Mouse (Mus musculus) forebrain, embryonic 14.5 days (tissue): ENCODE results near the gene Ndufb4. TPM values are rescaled to one million over a fixed set of nuclear protein-coding genes. Genes with fewer than 3 reads are reported as not detected.

Experiments
- ATAC-seq: fragments of 200-750 bp; cut with Nextera tagmentation; 2 replicates; pipeline ENCODE4 v1.8.0; 2017; ENCODE audit warnings: mild to moderate bottlenecking, moderate library complexity
- DNase-seq: peaks from one replicate; pipeline ENCODE4 v3.0.0-alpha.2; 2015; ENCODE audit warnings: low spot score
- H3K27ac ChIP-seq: fragments of 300-500 bp; sonication (generic); 2 replicates; pipeline ENCODE4 v1.5.1; 2014; ENCODE audit warnings: low read depth, mild to moderate bottlenecking, control low read depth, low read length, moderate library complexity
- H3K27me3 ChIP-seq: fragments of 300-500 bp; sonication (generic); replicated peaks from 2 replicates; pipeline ENCODE4 v1.6.1; 2014; ENCODE audit warnings: low read length, control low read depth, mixed read lengths; ENCODE audit not compliant: control insufficient read depth, insufficient read depth
- H3K36me3 ChIP-seq: fragments of 300-500 bp; sonication (generic); 2 replicates; pipeline ENCODE4 v1.6.1; 2014; ENCODE audit warnings: low read length, control low read depth; ENCODE audit not compliant: control insufficient read depth, insufficient read depth
- H3K4me1 ChIP-seq: fragments of 300-500 bp; sonication (generic); 2 replicates; pipeline ENCODE4 v1.6.1; 2014; ENCODE audit warnings: antibody characterized with exemption, low read length, control low read depth; ENCODE audit not compliant: control insufficient read depth, insufficient read depth
- H3K4me2 ChIP-seq: fragments of 300-500 bp; sonication (generic); 2 replicates; pipeline ENCODE4 v1.6.1; 2014; ENCODE audit warnings: mild to moderate bottlenecking, control low read depth, low read length
- H3K4me3 ChIP-seq: fragments of 300-500 bp; sonication (generic); 2 replicates; pipeline ENCODE4 v1.5.1; 2014; ENCODE audit warnings: low read depth, low read length, control low read depth
- H3K9ac ChIP-seq: fragments of 300-500 bp; sonication (generic); 2 replicates; pipeline ENCODE4 v1.6.1; 2014; ENCODE audit warnings: mild to moderate bottlenecking, low read length, control low read depth, moderate library complexity
- H3K9me3 ChIP-seq: fragments of 300-500 bp; sonication (generic); replicated peaks from 2 replicates; pipeline ENCODE4 v1.6.1; 2016; ENCODE audit warnings: low read length, control low read depth, mixed read lengths; ENCODE audit not compliant: control insufficient read depth
- WGBS: fragments of 180-500 bp; shearing (Covaris S2); extraction: QIAGEN DNeasy Blood & Tissue Kit; methylation state at CpG from one replicate; pipeline ENCODE4 v1.1.7; 2014; 5-methylcytosine and 5-hydroxymethylcytosine counted together
- polyA plus RNA-seq: library from polyadenylated mRNA; unstranded; fragments of >200 nt; fragmentation: Nextera tagmentation; extraction: Ambion mirVana; gene quantifications from 2 replicates; pipeline ENCODE4 v1.2.1, GENCODE M21; 2014

Ndufb4 gene
- polyA plus RNA-seq, 1 experiment from 2014 or later = 71.1 TPM

DNA sequence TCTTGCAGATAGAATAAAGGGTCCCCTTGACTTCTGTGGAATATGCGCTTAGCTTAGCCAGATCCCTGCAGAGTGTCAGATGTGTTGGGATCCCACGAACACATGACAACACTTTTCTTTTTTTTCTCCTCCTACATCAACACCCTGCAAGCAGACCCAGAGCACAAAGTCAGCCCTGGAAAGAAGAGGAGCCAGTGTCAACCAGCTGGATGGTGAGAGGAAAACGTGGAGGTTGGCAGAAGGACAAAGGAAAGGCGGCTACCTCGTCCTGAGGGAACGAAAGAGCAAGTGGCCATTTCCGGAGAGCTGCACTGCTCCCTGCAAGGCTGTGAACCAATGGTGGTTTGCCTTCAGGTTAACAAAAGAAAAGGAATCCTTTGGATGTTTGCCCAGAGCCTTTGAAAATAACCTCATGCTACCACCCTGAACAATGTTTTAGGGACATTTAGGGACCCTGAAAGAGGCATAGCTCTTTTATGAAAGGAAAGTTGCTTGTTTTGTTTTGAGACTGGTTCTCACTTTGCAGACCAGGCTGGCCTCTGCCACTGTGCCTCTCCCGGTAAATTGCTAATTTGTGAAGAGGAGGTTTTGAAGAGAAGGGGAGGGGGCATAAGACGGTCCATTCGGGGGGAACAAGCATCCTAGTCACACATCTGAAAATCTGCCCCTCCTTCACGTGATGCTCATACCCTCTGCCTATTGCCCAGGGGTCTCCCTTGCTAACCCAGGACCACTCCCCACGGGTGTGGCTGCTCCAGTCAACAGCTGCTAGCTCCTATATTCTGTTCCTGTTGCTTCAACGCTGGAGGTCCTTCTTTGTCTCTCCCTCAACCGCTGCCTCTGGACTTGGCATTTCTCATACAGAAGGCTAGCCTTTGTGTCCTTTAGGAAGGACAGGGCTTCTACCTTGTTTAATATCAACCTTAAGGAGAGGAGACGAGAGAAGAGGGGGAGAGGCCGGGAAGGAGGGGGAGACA is 29.2 kb upstream of the Ndufb4 start:
- Histone ChIP-seq H3K27ac (peak overlapping the region; percentile 89), H3K4me2 (peak overlapping the region; percentile 70), H3K4me3 (no peak overlapping the region), H3K9me3 (no peaks in the 10 kb centered on the region), H3K4me1 (peaks cover 12% of the 10 kb centered on the region), H3K36me3 (no peaks in the 10 kb centered on the region), H3K9ac (peak overlapping the region; percentile 54), H3K27me3 (no peaks in the 10 kb centered on the region)
- 8% methylated on average over 16 of the region's 16 CpGs for WGBS
- ATAC-seq (peak; percentile 48), DNase-seq (peak; percentile 74)

DNA sequence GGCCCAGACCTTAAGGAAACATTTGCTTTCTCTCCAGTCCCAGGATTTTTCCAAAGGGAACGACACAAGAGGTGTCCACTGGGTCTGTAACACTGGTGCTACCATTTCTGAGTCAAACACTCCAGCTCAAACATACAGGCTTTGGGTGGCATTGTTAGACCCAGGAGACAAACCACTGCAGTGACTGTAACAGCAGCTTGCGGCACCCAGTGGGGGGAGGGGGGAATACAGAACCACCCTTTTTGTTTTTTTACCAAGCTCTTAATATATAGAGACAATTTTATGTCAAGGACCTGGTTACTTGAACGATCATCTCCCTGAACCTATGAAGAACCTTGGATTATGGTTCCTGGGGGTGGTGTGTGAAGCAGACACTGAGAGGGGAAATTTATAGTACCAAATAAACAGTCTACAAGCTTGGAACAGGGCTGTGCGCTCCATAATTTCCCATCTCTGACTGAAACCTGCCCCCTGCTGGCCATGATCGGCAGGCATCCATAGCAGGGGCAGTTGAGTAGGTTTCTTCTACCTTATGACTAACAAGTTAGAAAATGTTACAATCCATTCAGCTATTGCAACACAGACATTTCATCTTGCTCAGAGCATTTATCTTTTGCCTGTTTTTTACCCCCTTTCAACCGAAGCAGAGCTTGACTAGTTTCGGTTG is 28.2 kb upstream of the Ndufb4 start:
- Histone ChIP-seq H3K27me3 (no peaks in the 10 kb centered on the region), H3K9me3 (no peaks in the 10 kb centered on the region), H3K36me3 (no peaks in the 10 kb centered on the region), H3K4me3 (no peak overlapping the region), H3K4me2 (no peak overlapping the region; the same call in 1 of the 2 replicates), H3K4me1 (peaks cover 12% of the 10 kb centered on the region), H3K27ac (peak overlapping the region; percentile 89; the same call in 1 of the 2 replicates), H3K9ac (no peak overlapping the region)
- DNase-seq = peak; percentile 80
- WGBS = 51% methylated on average over 7 of the region's 7 CpGs
- peak; percentile 47 for ATAC-seq

DNA sequence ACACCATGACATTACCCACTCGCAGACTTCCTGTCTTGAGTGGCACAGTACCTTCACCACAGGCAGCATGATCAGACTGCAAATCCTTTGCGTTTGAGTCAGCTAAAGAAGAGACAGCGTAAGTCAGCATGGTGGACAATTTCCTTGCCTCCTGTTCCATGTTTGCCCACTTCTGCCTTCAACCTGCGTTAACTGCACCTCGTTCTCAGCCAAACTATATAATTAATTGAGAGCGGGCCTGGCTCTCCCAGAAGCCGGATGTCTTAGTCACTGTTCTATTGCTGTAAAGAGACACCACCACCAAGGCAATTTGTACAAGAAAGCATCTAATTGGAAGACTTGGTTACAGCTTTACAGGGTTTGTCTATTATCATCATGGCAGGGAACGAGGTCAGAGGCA is 26.6 kb upstream of the Ndufb4 start:
- ATAC-seq (no peak), DNase-seq (no peak)
- H3K9ac ChIP-seq = no peak overlapping the region
- no peak overlapping the region for H3K4me3 ChIP-seq
- H3K4me2 ChIP-seq = no peak overlapping the region
- H3K4me1 ChIP-seq = peaks cover 19% of the 10 kb centered on the region
- no peaks in the 10 kb centered on the region for H3K27me3 ChIP-seq
- no peak overlapping the region for H3K27ac ChIP-seq
- WGBS = 72% methylated on average over 8 of the region's 8 CpGs
- no peaks in the 10 kb centered on the region for H3K9me3 ChIP-seq
- no peaks in the 10 kb centered on the region for H3K36me3 ChIP-seq

DNA sequence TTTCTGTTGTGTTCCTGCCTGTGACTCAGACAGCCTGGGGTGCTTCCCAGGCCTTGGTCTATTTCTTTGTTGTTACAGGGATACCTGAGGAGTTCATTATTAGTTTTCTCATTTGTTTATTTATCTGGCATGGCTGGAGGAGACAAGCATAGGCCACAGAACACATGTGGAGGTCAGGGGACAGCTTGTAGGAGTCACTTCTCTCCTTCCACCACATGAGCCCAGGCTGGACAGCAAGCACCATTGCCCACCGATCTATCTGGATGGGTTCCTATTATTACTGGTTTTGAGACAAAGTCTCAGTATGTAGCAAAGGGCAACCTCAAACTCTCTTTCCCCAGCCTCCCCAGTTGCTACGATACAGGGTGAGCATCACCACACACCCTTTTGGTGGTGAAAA is 26.0 kb upstream of the Ndufb4 start:
- 89% methylated on average over 2 of the region's 2 CpGs for whole genome bisulfite sequencing

DNA sequence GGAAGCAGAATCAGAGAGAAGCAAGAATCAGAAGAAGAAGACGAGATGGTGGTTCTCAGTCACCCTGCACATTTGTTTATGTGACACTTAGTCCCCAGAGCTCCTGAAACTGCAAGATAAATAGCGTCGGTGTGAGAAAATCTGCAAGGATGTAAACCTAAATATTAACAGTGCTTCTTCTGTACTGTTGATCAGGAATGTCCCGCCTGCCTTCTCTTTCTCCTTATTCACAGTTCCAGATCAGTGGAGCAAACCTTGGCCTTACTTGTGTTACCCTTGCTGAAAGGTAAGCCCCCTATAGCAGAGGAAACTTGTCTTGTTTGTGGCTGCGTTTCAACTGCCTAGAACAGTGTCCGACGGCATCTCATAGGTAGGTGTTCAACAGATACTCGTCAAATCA is 23.3 kb upstream of the Ndufb4 start:
- H3K27ac ChIP-seq = no peak overlapping the region
- H3K9me3 ChIP-seq = no peaks in the 10 kb centered on the region
- no peak for ATAC-seq
- no peak for DNase-seq
- H3K27me3 ChIP-seq = no peaks in the 10 kb centered on the region
- H3K4me3 ChIP-seq = no peak overlapping the region
- no peaks in the 10 kb centered on the region for H3K36me3 ChIP-seq
- 80% methylated on average over 8 of the region's 8 CpGs for WGBS
- peaks cover 8% of the 10 kb centered on the region for H3K4me1 ChIP-seq
- no peak overlapping the region for H3K9ac ChIP-seq
- no peak overlapping the region for H3K4me2 ChIP-seq

More for the DNA sequence above, 26.0 kb upstream of the Ndufb4 start:
- Histone ChIP-seq H3K27me3 (no peaks in the 10 kb centered on the region), H3K27ac (no peak overlapping the region), H3K9ac (no peak overlapping the region), H3K4me1 (peaks cover 19% of the 10 kb centered on the region), H3K9me3 (no peaks in the 10 kb centered on the region), H3K4me3 (no peak overlapping the region), H3K36me3 (no peaks in the 10 kb centered on the region), H3K4me2 (no peak overlapping the region)
- no peak for ATAC-seq
- no peak for DNase-seq

DNA sequence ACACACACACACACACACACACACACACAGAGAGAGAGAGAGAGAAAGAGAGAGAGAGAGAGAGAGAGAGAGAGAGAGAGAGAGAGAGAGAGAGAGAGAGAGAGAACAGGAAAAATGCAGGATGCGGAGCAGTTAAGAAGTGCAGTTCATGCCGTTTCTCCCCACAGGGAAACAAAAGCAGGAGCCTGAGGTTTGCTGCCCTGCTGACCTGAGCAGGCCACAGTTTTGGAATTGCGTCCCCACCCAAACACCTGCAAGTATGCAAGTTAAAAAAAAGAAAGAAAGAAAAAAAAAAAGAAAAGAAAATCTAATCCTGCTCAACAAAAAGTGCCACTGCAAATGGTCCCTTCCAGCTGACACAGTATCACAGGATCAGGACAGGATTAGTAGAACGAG is 22.4 kb upstream of the Ndufb4 start:
- H3K9ac ChIP-seq = no peak overlapping the region; the same call in 1 of the 2 replicates
- no peaks in the 10 kb centered on the region for H3K36me3 ChIP-seq
- H3K4me1 ChIP-seq = peaks cover 8% of the 10 kb centered on the region
- H3K4me3 ChIP-seq = no peak overlapping the region
- H3K4me2 ChIP-seq = peak overlapping the region; percentile 33
- DNase-seq (no peak), ATAC-seq (peak; percentile 47; the same call in 1 of the 2 replicates)
- WGBS = 26% methylated on average over 4 of the region's 4 CpGs
- H3K27me3 ChIP-seq = no peaks in the 10 kb centered on the region
- no peak overlapping the region for H3K27ac ChIP-seq
- H3K9me3 ChIP-seq = no peaks in the 10 kb centered on the region

DNA sequence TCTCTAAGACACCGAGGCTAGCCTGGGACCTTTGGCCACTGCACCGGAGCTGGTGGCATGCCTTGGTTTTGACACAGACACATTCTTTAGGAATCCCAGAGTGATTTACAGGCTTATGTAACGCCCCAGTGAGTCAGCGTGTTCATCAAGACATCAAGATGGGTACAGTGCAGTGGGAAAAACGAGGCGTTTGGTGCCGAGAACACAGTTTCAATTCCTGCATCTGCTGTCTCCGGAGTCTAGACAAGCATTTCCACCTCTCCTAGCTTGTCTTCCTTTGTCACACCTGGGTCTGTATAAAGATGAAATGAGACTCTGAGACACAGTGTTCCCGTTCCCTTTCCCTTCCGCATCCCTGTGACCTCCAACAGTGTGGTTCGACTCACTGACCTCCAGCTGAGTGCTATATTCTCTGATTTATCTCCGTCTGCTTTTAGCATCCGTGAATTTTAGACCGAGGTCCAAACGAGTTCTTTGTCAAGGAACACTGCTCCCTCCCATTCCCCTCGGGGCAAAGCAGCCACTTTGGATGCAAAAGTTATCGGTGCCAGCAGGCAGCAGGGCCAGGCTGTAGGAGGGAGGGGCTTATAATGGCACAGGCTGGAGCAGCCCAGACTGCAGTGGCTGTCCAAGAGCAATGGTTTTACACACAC is 21.9 kb upstream of the Ndufb4 start:
- 46% methylated on average over 17 of the region's 17 CpGs for WGBS
- H3K4me3 ChIP-seq = no peak overlapping the region
- peak overlapping the region; percentile 33 for H3K4me2 ChIP-seq
- no peaks in the 10 kb centered on the region for H3K27me3 ChIP-seq
- DNase-seq (peak; percentile 77), ATAC-seq (peak; percentile 89)
- H3K9me3 ChIP-seq = no peaks in the 10 kb centered on the region
- no peaks in the 10 kb centered on the region for H3K36me3 ChIP-seq
- peaks cover 8% of the 10 kb centered on the region for H3K4me1 ChIP-seq
- H3K9ac ChIP-seq = no peak overlapping the region
- H3K27ac ChIP-seq = no peak overlapping the region; the same call in 1 of the 2 replicates

DNA sequence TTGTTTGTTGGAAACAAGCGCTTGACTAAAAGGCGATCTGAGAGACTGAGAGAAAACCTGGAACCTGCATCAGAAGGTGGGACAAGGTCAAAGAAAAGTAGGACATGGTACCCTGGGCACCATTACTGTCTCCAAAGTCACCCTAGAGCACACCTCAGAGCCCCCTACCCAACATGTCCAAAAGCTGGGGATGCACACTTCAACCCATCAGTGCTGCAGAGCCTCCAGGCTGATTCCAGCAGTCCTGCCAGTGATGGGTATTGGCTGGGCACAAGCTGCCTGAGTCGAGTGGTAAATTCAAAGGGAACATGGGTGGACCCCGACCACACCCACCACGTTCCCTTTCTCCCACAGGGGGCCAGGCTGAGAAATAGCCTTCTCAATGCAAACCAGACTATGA is 21.1 kb upstream of the Ndufb4 start:
- H3K27me3 ChIP-seq = no peaks in the 10 kb centered on the region
- no peak overlapping the region for H3K4me2 ChIP-seq
- DNase-seq = no peak
- peaks cover 8% of the 10 kb centered on the region for H3K4me1 ChIP-seq
- no peaks in the 10 kb centered on the region for H3K36me3 ChIP-seq
- WGBS = 88% methylated on average over 5 of the region's 5 CpGs
- H3K27ac ChIP-seq = no peak overlapping the region
- no peak for ATAC-seq
- H3K4me3 ChIP-seq = no peak overlapping the region
- no peak overlapping the region for H3K9ac ChIP-seq
- H3K9me3 ChIP-seq = no peaks in the 10 kb centered on the region
